Mouse (Mus musculus) heart, postnatal 36 days (tissue): ENCODE results near the gene Rab31. TPM values are rescaled to one million over a fixed set of nuclear protein-coding genes. Genes with fewer than 3 reads are reported as not detected.

Source experiments
- DNase-seq, 2 experiments: peaks; one replicate each; pipeline ENCODE4 v3.0.0; 2021 to 2022
- intact Hi-C: fragments of 180-260 bp; cut with DNase I; formaldehyde crosslinking; loops from one replicate; pipeline ENCODE4 v1.15.1; 2025
- total RNA-seq, 2 experiments: library from RNA; stranded (reverse); gene quantifications; 2 replicates each; pipeline ENCODE4 v1.2.3; 2021

Rab31 gene
- total RNA-seq, 2 experiments from 2014 or later: 13.6 to 15.6 TPM

- intact Hi-C loops: no loop called here
- DNase-seq: no peak
These were observed 164.8 kb downstream of the Rab31 start for GRCm38 (mm10) chr17:65607574-65608311.

GRCm38 (mm10) chr17:65606014-65606413 is 166.5 kb downstream of the Rab31 start:
- intact Hi-C loops: no loop called here
- DNase-seq: no peak

- DNase-seq: no peak
- intact Hi-C loops: no loop called here
These were observed 167.7 kb downstream of the Rab31 start for GRCm38 (mm10) chr17:65604892-65605291.

GRCm38 (mm10) chr17:65604315-65604714 is 168.2 kb downstream of the Rab31 start:
- intact Hi-C loops: no loop called here
- no peak for DNase-seq

Other genes starting within 250 kb of the Rab31 start
- gene Tmem232, start 232.0 kb downstream of the Rab31 start, total RNA-seq: not detected
- 10 to 100 TPM; 76.3 to 86.5 TPM for gene Vapa, start 159.2 kb downstream of the Rab31 start, total RNA-seq
- not detected for gene Txndc2, start 130.6 kb downstream of the Rab31 start, total RNA-seq
- 10 to 100 TPM; 40.8 to 48.8 TPM for gene Ppp4r1, start 9.8 kb upstream of the Rab31 start, total RNA-seq
- gene Ralbp1, start 113.0 kb upstream of the Rab31 start, total RNA-seq: 10 to 100 TPM; 39.4 to 41.1 TPM
- gene Twsg1, start 178.5 kb upstream of the Rab31 start, total RNA-seq: 10 to 100 TPM; 73.7 to 75.5 TPM